15 mouse cellular contexts compared by ENCODE assay signal in genomic region chr11:79072108-79072507, GRCm38 (mm10).
DNase-seq lines count a peak whose midpoint lies in the region; ATAC-seq and TF ChIP-seq lines count a peak whose summit lies in the region.
"Had no signal": no experiment of that assay in that cellular context is flagged by ENCODE, and none has a peak within 500 bp of the region (broad histone marks: within the 10 kb centered on the region; RNA-seq: fewer than 3 reads in every experiment).

No protein-coding gene starts in this region.

- peak overlapping the region; percentile 75; the same call in 1 of the 2 replicates for H3K27ac ChIP-seq in heart, embryonic 12.5 days (ENCODE audit: poor library complexity, severe bottlenecking)
- peak overlapping the region; percentile 98 for H3K27ac ChIP-seq in liver, embryonic 13.5 days
- no peak overlapping the region for H3K27ac ChIP-seq in hindbrain, postnatal 0 days
- H3K27ac ChIP-seq: lung, embryonic 15.5 days had no signal

- no peak for DNase-seq in heart, postnatal 25 days (ENCODE audit: low spot score)
- peak; percentile 81 for DNase-seq in right cerebral cortex, adult 18-20 months
- no peak for DNase-seq in right cerebral cortex, postnatal 10 days (ENCODE audit: low spot score in 2 of 2)
- DNase-seq in liver, embryonic 13.5 days = no peak
- no peak for DNase-seq in urinary bladder, postnatal 10 days (ENCODE audit: low spot score)
- DNase-seq in hindbrain, postnatal 0 days (ENCODE audit: low spot score) = no peak
- no peak for DNase-seq in thymus, postnatal 10 days (ENCODE audit: low spot score in 2 of 2)
- DNase-seq: cerebellum, adult 9-10 months; gastrocnemius, postnatal 14 days; kidney, postnatal 10 days; thymus, postnatal 14 days had no signal

- H3K27me3 ChIP-seq in heart, embryonic 12.5 days (replicated peaks) = no peaks in the 10 kb centered on the region
- H3K27me3 ChIP-seq in liver, embryonic 13.5 days = no peaks in the 10 kb centered on the region
- H3K27me3 ChIP-seq in hindbrain, postnatal 0 days (ENCODE audit: insufficient read depth, low read length) = no peaks in the 10 kb centered on the region
- H3K27me3 ChIP-seq: lung, embryonic 15.5 days had no signal

- no peak for ATAC-seq in heart, embryonic 12.5 days (ENCODE audit: insufficient number of reproducible peaks, low FRiP score)
- no peak for ATAC-seq in liver, embryonic 13.5 days (ENCODE audit: low read depth)
- no peak for ATAC-seq in hindbrain, postnatal 0 days
- ATAC-seq: inflammation-experienced regulatory T-cells, adult 6 months had no signal

- intact Hi-C loops in heart, postnatal 25 days (cut with DNase I) = no loop called here

- WGBS in heart, embryonic 12.5 days = 87% methylated on average over 8 of the region's 8 CpGs
- 65% methylated on average over 8 of the region's 8 CpGs for WGBS in liver, embryonic 13.5 days (ENCODE audit: insufficient replicate concordance)
- WGBS in hindbrain, postnatal 0 days = 95% methylated on average over 8 of the region's 8 CpGs

- TF ChIP-seq CTCF in hindbrain, postnatal 0 days (IDR thresholded peaks at IDR 0.05; ENCODE audit: low read depth) = no peak

- H3K9ac ChIP-seq in heart, embryonic 12.5 days = no peak overlapping the region
- H3K9ac ChIP-seq in liver, embryonic 13.5 days = peak overlapping the region; percentile 78
- H3K9ac ChIP-seq in hindbrain, postnatal 0 days (replicated peaks; ENCODE audit: low read length) = no peak overlapping the region
- H3K9ac ChIP-seq: lung, embryonic 15.5 days had no signal

- 0 out of 2 replicates have a peak overlapping the region, but pooled peaks have one; percentile 3 for H3K4me2 ChIP-seq in heart, embryonic 12.5 days
- peak overlapping the region; percentile 68 for H3K4me2 ChIP-seq in liver, embryonic 13.5 days
- no peak overlapping the region for H3K4me2 ChIP-seq in hindbrain, postnatal 0 days (ENCODE audit: low read depth, low read length)
- H3K4me2 ChIP-seq: lung, embryonic 15.5 days had no signal

- peaks cover 66% of the 10 kb centered on the region for H3K4me1 ChIP-seq in heart, embryonic 12.5 days (replicated peaks)
- H3K4me1 ChIP-seq in liver, embryonic 13.5 days (replicated peaks) = peaks cover 98% of the 10 kb centered on the region
- no peaks in the 10 kb centered on the region; the same call in 1 of the 2 replicates for H3K4me1 ChIP-seq in hindbrain, postnatal 0 days (ENCODE audit: insufficient read depth, low read length)

- no peak overlapping the region for H3K4me3 ChIP-seq in heart, embryonic 12.5 days
- peak overlapping the region; percentile 59 for H3K4me3 ChIP-seq in liver, embryonic 13.5 days (replicated peaks)
- H3K4me3 ChIP-seq in hindbrain, postnatal 0 days (ENCODE audit: low read length) = no peak overlapping the region
- H3K4me3 ChIP-seq: forebrain, embryonic 10.5 days; lung, embryonic 15.5 days had no signal

- peaks cover 14% of the 10 kb centered on the region for H3K36me3 ChIP-seq in heart, embryonic 12.5 days
- H3K36me3 ChIP-seq in liver, embryonic 13.5 days = 0 out of 2 replicates have a peak, but pooled peaks cover 2% of the 10 kb centered on the region
- no peaks in the 10 kb centered on the region for H3K36me3 ChIP-seq in hindbrain, postnatal 0 days (ENCODE audit: insufficient read depth, low read length)
- H3K36me3 ChIP-seq: lung, embryonic 15.5 days had no signal

- no peaks in the 10 kb centered on the region for H3K9me3 ChIP-seq in heart, embryonic 12.5 days (replicated peaks)
- no peaks in the 10 kb centered on the region for H3K9me3 ChIP-seq in liver, embryonic 13.5 days (replicated peaks)
- no peaks in the 10 kb centered on the region for H3K9me3 ChIP-seq in hindbrain, postnatal 0 days (ENCODE audit: low read length)
- H3K9me3 ChIP-seq: forebrain, embryonic 10.5 days; lung, embryonic 15.5 days had no signal
